Mouse (Mus musculus) left cerebral cortex, adult 8-10 months (tissue): ENCODE results near the gene Rab10. TPM values are rescaled to one million over a fixed set of nuclear protein-coding genes. Genes with fewer than 3 reads are reported as not detected.

Experiments used
- DNase-seq, 2 experiments: peaks; one replicate each; pipeline ENCODE4 v3.0.0; 2022; ENCODE audit warnings: low spot score in 2 of 2
- total RNA-seq, 4 experiments: library from RNA; stranded (reverse); gene quantifications; 2 replicates each; pipeline ENCODE4 v1.2.4; 2022

Gene Rab10
- total RNA-seq, 4 experiments from 2014 or later, result 125 to 138 (median 131) TPM

- DNase-seq, result no peak
These were observed 13.7 kb downstream of the Rab10 start for GRCm38 (mm10) chr12:3296056-3296455.

GRCm38 (mm10) chr12:3291849-3292248 is 17.9 kb downstream of the Rab10 start:
- no peak for DNase-seq

GRCm38 (mm10) chr12:3291038-3291437 is 18.7 kb downstream of the Rab10 start:
- no peak for DNase-seq

GRCm38 (mm10) chr12:3288440-3288839 is 21.3 kb downstream of the Rab10 start:
- DNase-seq, result no peak

GRCm38 (mm10) chr12:3285919-3286318 is 23.9 kb downstream of the Rab10 start:
- no peak for DNase-seq

- no peak for DNase-seq
These were observed 24.4 kb downstream of the Rab10 start for GRCm38 (mm10) chr12:3285377-3285776.

GRCm38 (mm10) chr12:3284463-3284862 is 25.3 kb downstream of the Rab10 start:
- no peak for DNase-seq

- no peak for DNase-seq
These were observed 25.8 kb downstream of the Rab10 start for GRCm38 (mm10) chr12:3283829-3284440.

GRCm38 (mm10) chr12:3282954-3283353 is 26.8 kb downstream of the Rab10 start:
- DNase-seq, result no peak

GRCm38 (mm10) chr12:3282520-3282919 is 27.2 kb downstream of the Rab10 start:
- no peak for DNase-seq

- DNase-seq, result no peak
These were observed 30.9 kb downstream of the Rab10 start for GRCm38 (mm10) chr12:3278880-3279339.

GRCm38 (mm10) chr12:3270818-3271217 is 39.0 kb downstream of the Rab10 start:
- DNase-seq, result no peak

GRCm38 (mm10) chr12:3267397-3267796 is 42.4 kb downstream of the Rab10 start:
- no peak for DNase-seq

- no peak for DNase-seq
These were observed 44.6 kb downstream of the Rab10 start for GRCm38 (mm10) chr12:3265188-3265587.

GRCm38 (mm10) chr12:3264449-3264848 is 45.3 kb downstream of the Rab10 start:
- DNase-seq, result no peak

GRCm38 (mm10) chr12:3261596-3261995 is 48.2 kb downstream of the Rab10 start:
- DNase-seq, result no peak

GRCm38 (mm10) chr12:3255966-3256365 is 53.8 kb downstream of the Rab10 start:
- no peak for DNase-seq

GRCm38 (mm10) chr12:3255435-3255834 is 54.3 kb downstream of the Rab10 start:
- DNase-seq, result no peak

GRCm38 (mm10) chr12:3253591-3253990 is 56.2 kb downstream of the Rab10 start:
- DNase-seq, result no peak

- DNase-seq, result no peak
These were observed 63.7 kb downstream of the Rab10 start for GRCm38 (mm10) chr12:3246091-3246490.

GRCm38 (mm10) chr12:3239544-3239943 is 70.2 kb downstream of the Rab10 start:
- DNase-seq, result no peak

- DNase-seq, result no peak
These were observed 71.3 kb downstream of the Rab10 start for GRCm38 (mm10) chr12:3238361-3239051.

GRCm38 (mm10) chr12:3237799-3238198 is 72.0 kb downstream of the Rab10 start:
- DNase-seq, result no peak
